Mouse (Mus musculus) hindbrain, embryonic 12.5 days (tissue): ENCODE measurements around the gene B9d2. TPM values are rescaled to one million over a fixed set of nuclear protein-coding genes. Genes with fewer than 3 reads are reported as not detected.

Experiments
- ATAC-seq: fragments of 200-750 bp; cut with Nextera tagmentation; 2 replicates; pipeline ENCODE4 v1.8.0; 2017; ENCODE audit warnings: moderate TSS enrichment; ENCODE audit not compliant: low FRiP score
- H3K27ac ChIP-seq: fragments of 300-500 bp; sonication (generic); 2 replicates; pipeline ENCODE4 v1.5.1; 2016; ENCODE audit warnings: mild to moderate bottlenecking
- H3K27me3 ChIP-seq: fragments of 300-500 bp; sonication (generic); 2 replicates; pipeline ENCODE4 v1.6.1; 2016; ENCODE audit warnings: mild to moderate bottlenecking
- H3K36me3 ChIP-seq: fragments of 300-500 bp; sonication (generic); 2 replicates; pipeline ENCODE4 v1.6.1; 2016; ENCODE audit warnings: mild to moderate bottlenecking
- H3K4me1 ChIP-seq: fragments of 300-500 bp; sonication (generic); 2 replicates; pipeline ENCODE4 v1.6.1; 2016
- H3K4me2 ChIP-seq: fragments of 300-500 bp; sonication (generic); replicated peaks from 2 replicates; pipeline ENCODE4 v1.6.1; 2016; ENCODE audit warnings: mild to moderate bottlenecking
- H3K4me3 ChIP-seq: fragments of 300-500 bp; sonication (generic); 2 replicates; pipeline ENCODE4 v1.5.1; 2016; ENCODE audit warnings: mild to moderate bottlenecking
- H3K9ac ChIP-seq: fragments of 300-500 bp; sonication (generic); 2 replicates; pipeline ENCODE4 v1.6.1; 2016; ENCODE audit warnings: mild to moderate bottlenecking, moderate library complexity
- H3K9me3 ChIP-seq: fragments of 300-500 bp; sonication (generic); replicated peaks from 2 replicates; pipeline ENCODE4 v1.6.1; 2016; ENCODE audit warnings: mild to moderate bottlenecking
- WGBS: fragments of 180-500 bp; shearing (Covaris S2); methylation state at CpG from one replicate; pipeline ENCODE4 v1.1.7; 2016; 5-methylcytosine and 5-hydroxymethylcytosine counted together
- polyA plus RNA-seq: library from polyadenylated mRNA; unstranded; fragments of >200 nt; fragmentation: Nextera tagmentation; extraction: Ambion mirVana; gene quantifications from 2 replicates; pipeline ENCODE4 v1.2.1, GENCODE M21; 2016

The B9d2 gene
- polyA plus RNA-seq: 25.9 and 30.8 TPM in 2 replicates

- H3K27ac ChIP-seq: peak within 1 kb of the TSS; percentile 97
- peaks cover 18% of the 10 kb centered on the region for H3K4me1 ChIP-seq
- under 1% methylated on average over 45 of the region's 46 CpGs for WGBS
- H3K4me2 ChIP-seq: peak within 1 kb of the TSS; percentile 61
- H3K27me3 ChIP-seq: peaks cover 32% of the 10 kb centered on the region
- peak; percentile 96 for ATAC-seq
- H3K4me3 ChIP-seq: peak within 1 kb of the TSS; percentile 61
- H3K9ac ChIP-seq: peak within 1 kb of the TSS; percentile 71
- H3K9me3 ChIP-seq: no peaks in the 10 kb centered on the region
- no peaks in the 10 kb centered on the region for H3K36me3 ChIP-seq
Observed at GRCm38 (mm10) chr7:25680514-25681258, at the start of gene B9d2. TSS of gene B9d2 (plus strand) at chr7:25680780.

- peaks cover 18% of the 10 kb centered on the region for H3K27me3 ChIP-seq
- peaks cover 1% of the 10 kb centered on the region for H3K4me1 ChIP-seq
- no peaks in the 10 kb centered on the region for H3K9me3 ChIP-seq
- no peak overlapping the region for H3K4me2 ChIP-seq
- no peak for ATAC-seq
- no peak overlapping the region for H3K27ac ChIP-seq
- H3K36me3 ChIP-seq: peaks cover 58% of the 10 kb centered on the region
- H3K4me3 ChIP-seq: no peak overlapping the region
- 90% methylated on average over 5 of the region's 5 CpGs for WGBS
- H3K9ac ChIP-seq: 0 out of 2 replicates have a peak overlapping the region, but pooled peaks have one; percentile 33
Observed at GRCm38 (mm10) chr7:25632679-25633078, 47.9 kb upstream of the B9d2 start.

- H3K27ac ChIP-seq: no peak overlapping the region
- H3K4me1 ChIP-seq: no peaks in the 10 kb centered on the region
- no peak for ATAC-seq
- no peaks in the 10 kb centered on the region for H3K27me3 ChIP-seq
- H3K4me3 ChIP-seq: no peak overlapping the region
- H3K4me2 ChIP-seq: no peak overlapping the region
- H3K9me3 ChIP-seq: no peaks in the 10 kb centered on the region
- 66% methylated on average over 3 of the region's 3 CpGs for WGBS
- H3K9ac ChIP-seq: no peak overlapping the region
- peaks cover 58% of the 10 kb centered on the region for H3K36me3 ChIP-seq
Observed at GRCm38 (mm10) chr7:25636373-25636772, 44.2 kb upstream of the B9d2 start.

- WGBS: 93% methylated on average over 5 of the region's 5 CpGs
- no peak overlapping the region for H3K4me3 ChIP-seq
- H3K4me1 ChIP-seq: no peaks in the 10 kb centered on the region
- H3K9me3 ChIP-seq: no peaks in the 10 kb centered on the region
- no peaks in the 10 kb centered on the region for H3K27me3 ChIP-seq
- peaks cover 52% of the 10 kb centered on the region for H3K36me3 ChIP-seq
- no peak overlapping the region for H3K4me2 ChIP-seq
- ATAC-seq: no peak
- no peak overlapping the region for H3K27ac ChIP-seq
- H3K9ac ChIP-seq: no peak overlapping the region
Observed at GRCm38 (mm10) chr7:25637099-25637498, 43.5 kb upstream of the B9d2 start.

GRCm38 (mm10) chr7:25639754-25640153 is 40.8 kb upstream of the B9d2 start:
- H3K9ac ChIP-seq: no peak overlapping the region
- H3K27me3 ChIP-seq: no peaks in the 10 kb centered on the region
- H3K4me2 ChIP-seq: no peak overlapping the region
- WGBS: 92% methylated on average over 4 of the region's 4 CpGs
- ATAC-seq: no peak
- H3K9me3 ChIP-seq: no peaks in the 10 kb centered on the region
- H3K27ac ChIP-seq: no peak overlapping the region
- no peak overlapping the region for H3K4me3 ChIP-seq
- H3K4me1 ChIP-seq: no peaks in the 10 kb centered on the region
- peaks cover 40% of the 10 kb centered on the region for H3K36me3 ChIP-seq

GRCm38 (mm10) chr7:25644136-25644535 is 36.4 kb upstream of the B9d2 start:
- 79% methylated on average over 10 of the region's 10 CpGs for WGBS
- no peak overlapping the region for H3K27ac ChIP-seq
- no peak overlapping the region for H3K9ac ChIP-seq
- 0 out of 2 replicates have a peak, but pooled peaks cover 4% of the 10 kb centered on the region for H3K4me1 ChIP-seq
- ATAC-seq: no peak
- H3K36me3 ChIP-seq: peaks cover 14% of the 10 kb centered on the region
- H3K27me3 ChIP-seq: no peaks in the 10 kb centered on the region
- H3K4me2 ChIP-seq: no peak overlapping the region
- no peaks in the 10 kb centered on the region for H3K9me3 ChIP-seq
- H3K4me3 ChIP-seq: no peak overlapping the region

GRCm38 (mm10) chr7:25644631-25645030 is 35.9 kb upstream of the B9d2 start:
- ATAC-seq: no peak
- WGBS: 73% methylated on average over 4 of the region's 4 CpGs
- Histone ChIP-seq H3K9me3 (no peaks in the 10 kb centered on the region), H3K4me2 (no peak overlapping the region), H3K27me3 (no peaks in the 10 kb centered on the region), H3K27ac (no peak overlapping the region), H3K4me3 (no peak overlapping the region), H3K36me3 (peaks cover 14% of the 10 kb centered on the region), H3K9ac (no peak overlapping the region), H3K4me1 (0 out of 2 replicates have a peak, but pooled peaks cover 5% of the 10 kb centered on the region)

- 0 out of 2 replicates have a peak, but pooled peaks cover 5% of the 10 kb centered on the region for H3K4me1 ChIP-seq
- H3K4me2 ChIP-seq: no peak overlapping the region
- no peak overlapping the region for H3K4me3 ChIP-seq
- 59% methylated on average over 14 of the region's 14 CpGs for WGBS
- H3K27me3 ChIP-seq: no peaks in the 10 kb centered on the region
- no peak overlapping the region for H3K9ac ChIP-seq
- no peaks in the 10 kb centered on the region for H3K9me3 ChIP-seq
- H3K36me3 ChIP-seq: peaks cover 10% of the 10 kb centered on the region
- H3K27ac ChIP-seq: no peak overlapping the region
- ATAC-seq: no peak
Observed at GRCm38 (mm10) chr7:25645074-25645473, 35.5 kb upstream of the B9d2 start.

GRCm38 (mm10) chr7:25647574-25648123 is 32.9 kb upstream of the B9d2 start:
- ATAC-seq: no peak
- no peak overlapping the region for H3K4me3 ChIP-seq
- peaks cover 3% of the 10 kb centered on the region; the same call in 1 of the 2 replicates for H3K36me3 ChIP-seq
- H3K9ac ChIP-seq: no peak overlapping the region
- 0 out of 2 replicates have a peak, but pooled peaks cover 5% of the 10 kb centered on the region for H3K4me1 ChIP-seq
- H3K4me2 ChIP-seq: no peak overlapping the region
- 47% methylated on average over 5 of the region's 5 CpGs for WGBS
- H3K27me3 ChIP-seq: no peaks in the 10 kb centered on the region
- H3K9me3 ChIP-seq: no peaks in the 10 kb centered on the region
- no peak overlapping the region for H3K27ac ChIP-seq

- ATAC-seq: no peak
Observed at GRCm38 (mm10) chr7:25649839-25650238, 30.7 kb upstream of the B9d2 start.

GRCm38 (mm10) chr7:25651281-25651680 is 29.3 kb upstream of the B9d2 start:
- H3K27me3 ChIP-seq: no peaks in the 10 kb centered on the region
- H3K9ac ChIP-seq: no peak overlapping the region
- H3K27ac ChIP-seq: no peak overlapping the region
- WGBS: 90% methylated on average over 8 of the region's 8 CpGs
- peaks cover 6% of the 10 kb centered on the region; the same call in 1 of the 2 replicates for H3K36me3 ChIP-seq
- H3K9me3 ChIP-seq: no peaks in the 10 kb centered on the region
- no peak for ATAC-seq
- H3K4me1 ChIP-seq: 0 out of 2 replicates have a peak, but pooled peaks cover 5% of the 10 kb centered on the region
- no peak overlapping the region for H3K4me2 ChIP-seq
- no peak overlapping the region for H3K4me3 ChIP-seq

More at GRCm38 (mm10) chr7:25649839-25650238, 30.7 kb upstream of the B9d2 start:
- WGBS: 79% methylated on average over 5 of the region's 5 CpGs
- Histone ChIP-seq H3K4me1 (0 out of 2 replicates have a peak, but pooled peaks cover 5% of the 10 kb centered on the region), H3K4me2 (no peak overlapping the region), H3K27ac (no peak overlapping the region), H3K9me3 (no peaks in the 10 kb centered on the region), H3K36me3 (peaks cover 6% of the 10 kb centered on the region; the same call in 1 of the 2 replicates), H3K4me3 (no peak overlapping the region), H3K9ac (no peak overlapping the region), H3K27me3 (no peaks in the 10 kb centered on the region)

GRCm38 (mm10) chr7:25652244-25652759 is 28.3 kb upstream of the B9d2 start:
- H3K4me2 ChIP-seq: no peak overlapping the region
- peaks cover 6% of the 10 kb centered on the region; the same call in 1 of the 2 replicates for H3K36me3 ChIP-seq
- no peak overlapping the region for H3K27ac ChIP-seq
- H3K4me3 ChIP-seq: no peak overlapping the region
- H3K9me3 ChIP-seq: no peaks in the 10 kb centered on the region
- 91% methylated on average over 12 of the region's 12 CpGs for WGBS
- peaks cover 12% of the 10 kb centered on the region for H3K4me1 ChIP-seq
- ATAC-seq: no peak
- H3K9ac ChIP-seq: no peak overlapping the region
- H3K27me3 ChIP-seq: no peaks in the 10 kb centered on the region
